Mouse (Mus musculus): ENCODE data around the gene Atp6v1b1.
A peak's percentile ranks its signal among the peaks of the same experiment; 100 is the strongest.

The Atp6v1b1 gene

DNA sequence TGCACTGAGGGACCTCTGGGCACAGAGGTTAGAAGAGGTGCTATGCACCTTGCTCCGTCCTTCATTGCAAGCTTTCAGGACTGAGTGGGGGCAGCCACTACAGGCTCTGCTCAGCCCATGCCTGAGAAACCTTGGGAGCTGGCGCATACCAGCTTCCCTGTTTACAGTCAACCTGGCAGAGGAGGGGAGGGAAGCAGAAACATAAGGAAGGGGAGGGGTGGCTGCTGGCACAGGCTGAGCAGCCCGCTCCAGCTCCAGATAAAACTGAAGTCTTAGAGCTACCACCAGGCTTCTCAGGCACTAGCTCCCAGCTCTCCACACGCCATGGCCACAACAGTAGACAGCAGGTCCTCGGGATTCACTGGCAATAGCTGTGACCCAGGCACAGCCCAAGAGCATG is at the start of gene Atp6v1b1:
Gene Atp6v1b1, plus strand, starts transcription at position 230 of the 400 bp plus-strand sequence.
- peak; percentile 23 to 47 for DNase-seq

DNA sequence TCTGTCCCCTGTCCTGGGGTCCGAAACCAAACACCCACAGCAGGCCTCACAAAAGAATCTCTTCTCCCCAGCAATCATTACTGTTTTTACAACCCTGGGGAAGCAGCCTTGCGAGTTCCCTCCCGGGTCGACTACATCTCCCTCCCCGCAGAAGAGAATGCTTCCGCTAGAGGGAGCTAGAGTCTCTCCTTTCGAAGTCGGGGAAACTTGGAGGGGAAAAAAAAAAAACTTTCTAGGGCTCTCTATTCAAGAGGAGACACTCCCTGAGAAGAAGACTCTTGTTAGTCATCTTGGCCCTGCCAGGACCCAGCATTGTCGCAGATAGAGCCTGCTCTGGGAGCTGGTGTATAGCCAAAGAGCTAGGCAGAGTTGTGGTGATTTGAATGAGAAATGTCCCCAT is 49.0 kb upstream of the Atp6v1b1 start:
- peak; percentile 58 to 73 for DNase-seq

DNA sequence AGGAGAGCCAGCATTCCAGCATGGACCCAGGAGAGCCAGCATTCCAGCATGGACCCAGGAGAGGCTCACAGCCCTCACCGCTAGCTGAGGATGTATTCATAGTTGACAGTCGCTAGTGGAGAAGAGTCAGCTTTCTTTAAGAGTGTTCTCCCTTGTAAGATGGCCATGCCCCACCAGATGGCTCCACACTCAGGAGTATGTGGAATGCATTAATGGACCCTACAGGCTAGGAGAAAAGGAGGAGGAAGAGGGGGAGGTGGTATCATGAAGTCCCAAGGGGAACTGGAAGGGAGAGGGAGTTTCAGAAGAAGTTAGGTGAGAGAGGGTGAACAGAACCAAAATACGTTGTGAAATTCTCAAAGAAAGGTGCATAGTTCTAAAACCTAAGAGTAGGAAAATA is 47.1 kb upstream of the Atp6v1b1 start:
- no peak for DNase-seq

DNA sequence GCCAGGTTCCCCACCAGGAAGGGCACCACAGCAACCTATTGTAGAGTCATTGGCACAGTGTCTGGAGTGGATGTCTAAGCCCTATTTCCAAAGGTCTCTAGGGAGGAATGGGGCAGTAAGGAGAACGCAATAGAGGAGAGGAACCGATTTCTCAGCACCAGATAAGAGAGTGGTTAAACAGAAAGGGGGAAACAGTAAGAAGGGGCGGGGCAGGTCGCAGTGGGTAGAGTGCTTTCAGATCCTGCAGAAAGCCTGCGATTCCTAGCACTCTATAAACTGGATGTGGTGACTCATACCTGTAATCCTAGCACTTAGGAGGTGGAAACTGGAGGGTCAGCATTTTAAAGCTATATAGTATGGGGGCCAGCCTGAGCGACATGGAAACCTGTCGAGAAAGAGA is 46.1 kb upstream of the Atp6v1b1 start:
- DNase-seq = no peak

DNA sequence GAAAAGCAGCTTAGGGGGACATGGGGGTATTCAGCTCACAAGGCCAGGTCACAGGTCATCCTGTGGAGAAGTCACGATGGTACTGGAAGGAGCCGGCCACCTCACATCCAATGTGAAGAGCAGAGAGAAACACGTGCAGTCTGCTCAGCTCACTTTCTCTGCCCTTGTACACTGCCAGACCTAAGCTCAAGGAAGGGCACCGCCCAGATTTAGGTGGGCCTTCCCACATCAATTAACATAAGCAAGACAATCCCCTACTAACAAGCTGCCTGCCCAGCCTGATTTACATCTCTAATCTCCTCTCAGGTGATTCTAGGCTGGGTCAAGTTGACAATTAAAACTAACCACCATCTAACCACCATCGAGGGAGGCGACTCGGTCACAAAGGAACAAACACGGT is 44.9 kb upstream of the Atp6v1b1 start:
- no peak for DNase-seq

DNA sequence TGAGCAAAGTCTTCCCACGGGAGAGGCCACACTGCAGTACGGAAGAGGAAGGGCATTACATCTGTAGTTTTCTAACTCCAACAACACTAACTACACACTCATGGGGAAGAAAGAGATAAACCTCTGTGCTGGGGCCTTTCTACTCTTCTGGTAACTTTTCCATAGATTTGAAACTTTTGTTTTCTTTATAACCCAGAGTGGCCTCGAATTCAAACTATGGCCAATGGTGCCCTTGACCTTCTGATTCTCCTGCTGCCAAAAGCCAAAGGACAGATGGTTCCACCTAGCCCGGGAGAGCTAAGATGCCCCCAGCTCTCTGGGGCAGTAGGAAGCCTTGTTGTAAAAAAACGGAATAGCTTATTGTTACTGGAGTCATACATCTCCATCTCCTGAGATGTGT is 42.8 kb upstream of the Atp6v1b1 start:
- no peak for DNase-seq

DNA sequence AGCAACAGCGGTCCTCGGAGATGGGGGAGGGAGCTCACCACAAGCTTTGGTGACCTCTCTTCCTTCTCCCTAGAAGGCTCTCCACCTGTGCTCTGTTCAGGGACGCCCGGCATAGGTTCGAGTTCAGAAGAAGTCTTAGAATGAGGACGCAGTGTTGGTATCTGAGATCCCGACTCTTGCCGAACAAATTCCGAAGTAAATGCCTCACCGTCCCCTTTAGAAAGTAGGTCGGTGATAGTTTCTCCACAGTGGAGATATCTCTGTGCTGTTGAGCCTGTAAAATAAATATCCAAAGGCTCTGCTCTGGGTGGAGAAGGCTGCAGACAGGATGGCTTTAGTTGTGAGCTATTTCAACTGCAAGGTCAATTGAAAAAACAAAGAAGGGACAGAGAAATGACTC is 41.8 kb upstream of the Atp6v1b1 start:
- DNase-seq = no peak

DNA sequence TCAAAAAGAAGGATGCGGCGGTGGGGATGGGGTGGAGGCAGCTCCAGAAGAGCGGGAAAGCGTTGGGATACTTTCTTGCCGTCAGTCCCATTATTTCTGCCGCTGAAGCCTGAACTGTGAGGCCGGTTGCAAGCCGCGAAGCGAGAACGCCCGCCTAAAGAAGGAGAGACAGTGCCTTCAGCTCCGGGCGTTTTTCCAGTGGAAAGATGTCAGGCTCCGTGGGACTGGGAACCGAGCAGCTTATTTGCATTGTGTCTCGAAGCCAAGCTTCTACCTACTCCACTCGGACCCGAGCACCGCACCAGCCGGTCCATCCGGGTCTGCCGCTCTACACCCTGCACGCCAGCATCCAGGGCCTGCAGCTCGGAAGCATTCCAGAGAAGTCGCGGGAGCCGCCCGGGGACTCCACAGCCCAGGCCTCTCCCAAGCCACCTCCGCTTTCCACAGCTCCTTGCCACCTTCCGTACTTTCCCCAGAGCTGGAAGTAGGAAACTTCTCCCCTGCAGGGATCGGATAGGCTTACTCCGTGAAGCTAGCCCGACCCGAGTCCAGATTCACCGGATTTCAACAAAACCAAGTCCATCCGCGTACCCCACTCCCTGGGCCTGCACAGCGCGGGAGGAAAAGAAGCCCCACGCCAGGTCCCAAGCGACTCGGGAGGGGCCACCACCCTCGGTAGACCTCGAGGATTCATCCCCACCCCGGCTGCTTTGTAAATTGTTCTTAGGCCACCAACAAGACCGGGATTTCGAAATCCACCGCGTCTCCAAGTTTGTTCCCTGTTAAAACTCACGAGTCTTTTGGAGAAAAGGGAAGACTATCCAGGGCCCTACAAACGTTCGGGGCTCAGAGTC is 40.4 kb upstream of the Atp6v1b1 start:
- peak; percentile 32 to 47 for DNase-seq

DNA sequence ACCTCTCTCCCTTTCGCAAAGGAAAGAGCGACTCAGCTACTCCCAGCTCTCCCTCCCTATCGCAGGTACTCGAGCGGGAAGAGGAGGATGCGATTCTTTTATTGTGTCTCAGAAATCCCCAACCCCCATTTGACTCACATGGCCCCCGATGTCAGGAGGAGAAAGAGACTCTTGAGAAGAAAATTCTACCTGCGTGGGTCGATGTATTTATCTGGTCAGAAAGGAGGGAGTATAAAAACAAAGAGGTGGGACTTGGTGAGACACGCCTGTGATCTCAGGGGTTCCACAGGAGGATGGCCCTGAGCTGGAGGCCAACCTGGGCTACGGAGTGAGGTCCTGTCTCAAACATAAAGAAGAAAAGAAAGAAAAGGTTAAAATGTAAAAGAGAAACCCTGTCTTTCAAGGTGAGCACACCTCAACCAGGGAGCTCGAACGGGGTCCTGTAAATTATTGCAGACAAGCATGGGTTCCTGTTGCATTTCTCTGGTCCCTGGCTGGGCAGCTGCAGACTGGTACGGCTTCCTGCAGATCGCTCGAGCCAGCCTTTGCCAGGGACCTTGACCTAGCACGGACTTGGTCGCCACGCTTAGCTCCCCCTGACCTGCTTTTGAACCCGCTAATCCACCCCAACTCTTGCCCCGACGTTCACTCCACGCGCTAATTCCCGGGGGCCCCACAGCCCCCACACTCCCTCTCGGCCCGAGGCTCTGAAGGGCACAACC is 39.6 kb upstream of the Atp6v1b1 start:
- peak in 1 of 2 experiments; percentile 29 for DNase-seq

DNA sequence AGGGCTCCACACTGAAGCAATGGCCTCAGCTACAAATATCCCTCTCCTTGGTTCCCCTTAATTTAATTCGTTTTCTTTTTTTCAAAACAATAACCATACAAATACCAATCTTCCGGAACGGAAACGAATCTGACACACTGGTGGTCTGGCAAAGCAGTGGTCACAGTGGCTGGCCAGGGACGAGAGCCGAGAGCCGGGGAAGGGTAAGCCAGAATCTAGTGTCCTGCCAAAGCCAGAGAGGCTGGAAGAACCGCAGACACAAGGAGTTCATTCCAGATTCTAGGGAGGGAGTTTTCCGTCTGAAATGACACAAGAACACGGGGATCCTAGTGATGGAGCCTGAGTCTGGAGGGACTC is 39.1 kb upstream of the Atp6v1b1 start:
- peak in 1 of 2 experiments; percentile 27 for DNase-seq

DNA sequence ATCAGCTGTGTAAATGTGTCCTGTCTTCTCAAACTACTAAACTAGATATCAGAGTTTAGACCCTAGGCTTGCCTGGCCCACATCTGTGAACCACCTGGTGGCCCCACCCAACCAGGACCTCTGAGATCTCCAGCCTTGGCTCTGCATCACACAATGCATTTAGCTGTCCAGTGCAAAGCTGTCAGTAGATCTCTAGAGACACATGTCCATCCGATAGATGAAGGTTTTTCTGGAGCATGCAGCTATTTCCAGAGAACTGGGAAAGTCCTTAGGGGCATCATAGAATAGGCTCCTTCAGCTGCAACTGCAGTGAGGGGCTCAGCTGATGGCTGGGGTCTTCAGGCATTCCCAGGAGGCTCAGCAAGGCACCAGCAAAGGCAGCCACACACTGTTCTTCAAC is 38.5 kb upstream of the Atp6v1b1 start:
- DNase-seq = no peak

DNA sequence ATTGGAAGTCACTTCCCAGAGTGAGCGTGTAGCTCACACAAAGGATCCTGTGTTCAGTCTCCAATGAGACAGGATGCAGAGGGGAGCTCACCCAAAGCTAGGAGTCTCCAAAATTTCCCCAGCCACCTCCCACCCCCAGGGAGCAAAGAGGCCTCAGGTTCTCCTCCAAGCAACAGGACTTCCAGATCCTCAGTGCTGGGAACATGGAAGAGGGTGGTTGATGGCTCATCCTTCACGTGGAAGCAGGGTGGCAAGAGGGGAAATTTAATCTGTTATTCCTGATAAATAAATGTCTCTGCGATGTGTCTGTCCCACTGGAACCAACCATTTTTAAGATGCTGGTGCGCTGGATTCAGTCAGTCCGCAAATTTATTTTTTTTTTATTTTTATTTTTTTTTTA is 38.1 kb upstream of the Atp6v1b1 start:
- DNase-seq = no peak

DNA sequence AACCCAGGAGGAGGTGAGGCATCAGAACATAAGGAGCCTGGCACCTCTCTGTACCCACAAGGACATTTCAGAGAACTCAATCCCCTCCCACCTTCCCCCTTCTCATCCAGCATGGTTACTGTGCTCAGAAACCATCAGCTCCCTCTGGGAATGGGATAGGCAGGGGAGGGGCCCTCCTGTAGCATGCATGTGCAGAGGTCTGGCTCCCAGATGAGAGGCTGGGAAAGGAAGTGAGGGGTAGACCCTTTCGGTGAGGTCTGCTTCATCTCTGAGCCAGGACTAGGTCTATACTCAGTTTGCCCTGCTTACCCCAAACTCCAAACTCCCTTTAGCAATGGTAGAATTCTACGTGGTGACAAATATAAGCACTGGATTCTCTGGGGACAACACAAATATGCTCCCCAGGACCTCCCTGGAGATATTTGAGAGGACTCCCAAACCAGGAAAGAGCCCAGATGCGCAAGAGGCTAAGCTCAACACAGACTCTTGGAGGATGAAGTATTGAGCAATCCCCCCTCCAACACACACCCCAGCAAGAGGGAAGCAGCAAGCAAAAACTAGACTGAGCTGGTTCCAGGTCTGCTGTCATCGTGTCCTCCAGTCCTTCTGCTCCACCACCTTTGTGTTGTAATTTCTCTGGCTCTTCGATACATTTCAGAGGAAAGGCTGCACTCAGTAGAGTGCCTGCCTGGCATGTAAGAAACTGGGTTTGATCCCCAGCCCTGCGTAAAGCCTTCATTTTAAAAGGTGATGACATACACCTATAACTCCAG is 34.9 kb upstream of the Atp6v1b1 start:
- no peak for DNase-seq

DNA sequence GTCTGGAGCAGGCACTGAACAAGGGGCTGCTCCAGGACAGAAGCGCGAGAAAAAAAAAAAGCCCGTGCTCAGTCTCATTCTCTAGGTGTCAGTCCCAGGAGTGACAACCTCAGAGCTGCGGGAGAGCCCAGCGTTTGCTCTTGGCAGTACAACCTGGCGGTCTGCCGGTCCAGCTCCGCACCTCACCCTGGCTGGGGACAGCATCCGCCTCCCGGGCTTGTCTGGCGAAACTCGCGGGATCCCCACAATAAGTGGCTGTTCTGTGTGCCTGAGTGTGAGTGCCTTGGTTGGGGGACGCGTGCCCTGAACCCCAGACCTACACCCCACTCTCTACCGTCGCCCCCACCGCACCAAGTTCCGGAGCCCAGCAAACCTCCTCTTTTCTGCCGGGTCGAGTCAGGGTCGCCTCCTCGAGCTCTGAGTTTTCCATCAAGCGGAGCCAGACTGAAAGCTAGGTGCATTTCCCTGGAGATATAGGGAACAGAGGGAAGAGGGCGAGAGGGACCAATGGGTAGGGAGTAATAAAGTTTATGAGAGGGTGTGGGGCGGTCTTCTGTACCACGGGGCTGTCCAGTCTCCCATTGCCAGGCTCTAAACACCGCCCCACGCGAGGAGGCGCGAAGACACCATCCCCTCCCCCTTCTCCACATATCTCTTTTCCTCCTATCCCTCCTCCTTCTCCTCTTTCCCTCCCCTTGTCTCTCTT is 32.3 kb upstream of the Atp6v1b1 start:
- peak in 1 of 2 experiments; percentile 27 for DNase-seq

DNA sequence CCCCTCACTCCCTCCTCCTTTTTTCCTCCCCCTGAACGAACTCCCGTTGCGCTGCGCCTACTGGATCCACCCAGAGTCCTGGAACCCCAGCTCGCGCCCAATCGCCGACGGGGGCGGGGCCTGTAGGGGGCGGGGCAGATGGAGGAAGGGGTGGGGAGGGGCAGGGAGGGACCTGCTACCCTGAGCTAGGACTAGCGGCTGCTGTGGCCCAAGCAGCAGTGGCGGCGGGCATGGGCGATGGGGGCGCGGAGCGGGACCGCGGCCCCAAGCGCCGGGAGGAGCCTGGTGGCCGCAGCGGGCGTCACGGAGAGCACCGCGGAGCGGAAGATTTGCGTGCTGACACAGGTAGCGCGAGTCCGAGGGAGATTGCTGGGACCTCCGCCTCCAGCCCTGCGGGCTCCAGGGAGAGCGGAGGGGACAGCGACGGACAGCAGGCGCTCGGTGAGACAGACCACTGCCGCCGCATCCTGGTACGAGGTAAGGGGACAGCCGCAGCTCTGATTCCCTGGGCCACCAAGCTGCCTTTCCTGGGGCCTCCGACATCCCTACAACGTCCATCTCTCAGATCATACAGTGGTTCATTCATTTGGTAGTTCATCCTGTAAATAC is 31.6 kb upstream of the Atp6v1b1 start, which contains the start of gene Vax2:
Gene Vax2, plus strand, starts transcription at position 198 of the 609 bp plus-strand sequence.
- DNase-seq = peak; percentile 84 to 88

DNA sequence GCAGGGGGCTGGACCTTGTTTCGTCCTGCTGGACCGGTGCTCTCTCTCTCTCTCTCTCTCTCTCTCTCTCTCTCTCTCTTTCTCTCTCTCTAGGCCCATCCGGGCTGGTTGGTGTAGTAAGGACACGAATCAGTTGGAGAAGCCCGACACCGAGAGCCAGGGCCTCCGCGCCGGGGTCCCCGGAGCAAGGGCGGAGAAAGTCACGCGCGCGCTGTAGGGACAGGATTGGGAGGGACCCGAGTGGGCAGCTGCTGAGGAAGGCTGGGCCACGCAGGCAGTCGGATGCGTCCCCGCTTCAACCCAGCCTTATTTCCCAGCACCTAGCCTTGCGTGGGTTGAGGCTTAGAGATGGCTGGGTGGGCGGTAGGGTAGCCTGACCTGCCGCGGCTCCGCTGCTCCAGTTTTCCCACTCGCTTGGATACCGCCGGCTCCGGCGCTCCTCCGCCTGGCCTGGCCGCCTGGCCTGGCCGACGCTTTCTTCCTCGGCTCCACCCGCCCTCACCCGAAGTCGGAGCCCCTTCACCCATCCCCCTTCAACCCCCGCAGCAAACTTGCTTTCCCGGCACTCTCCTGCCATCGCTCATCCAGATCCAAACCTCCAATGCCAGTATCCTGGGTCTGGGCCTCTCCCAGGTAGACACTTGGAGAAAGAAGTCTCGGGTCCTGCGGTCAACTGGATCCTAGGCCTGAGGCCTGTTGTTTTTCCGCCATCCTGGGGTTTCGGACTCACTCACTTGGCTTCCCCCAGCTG is 30.9 kb upstream of the Atp6v1b1 start:
- peak in 1 of 2 experiments; percentile 18 for DNase-seq

DNA sequence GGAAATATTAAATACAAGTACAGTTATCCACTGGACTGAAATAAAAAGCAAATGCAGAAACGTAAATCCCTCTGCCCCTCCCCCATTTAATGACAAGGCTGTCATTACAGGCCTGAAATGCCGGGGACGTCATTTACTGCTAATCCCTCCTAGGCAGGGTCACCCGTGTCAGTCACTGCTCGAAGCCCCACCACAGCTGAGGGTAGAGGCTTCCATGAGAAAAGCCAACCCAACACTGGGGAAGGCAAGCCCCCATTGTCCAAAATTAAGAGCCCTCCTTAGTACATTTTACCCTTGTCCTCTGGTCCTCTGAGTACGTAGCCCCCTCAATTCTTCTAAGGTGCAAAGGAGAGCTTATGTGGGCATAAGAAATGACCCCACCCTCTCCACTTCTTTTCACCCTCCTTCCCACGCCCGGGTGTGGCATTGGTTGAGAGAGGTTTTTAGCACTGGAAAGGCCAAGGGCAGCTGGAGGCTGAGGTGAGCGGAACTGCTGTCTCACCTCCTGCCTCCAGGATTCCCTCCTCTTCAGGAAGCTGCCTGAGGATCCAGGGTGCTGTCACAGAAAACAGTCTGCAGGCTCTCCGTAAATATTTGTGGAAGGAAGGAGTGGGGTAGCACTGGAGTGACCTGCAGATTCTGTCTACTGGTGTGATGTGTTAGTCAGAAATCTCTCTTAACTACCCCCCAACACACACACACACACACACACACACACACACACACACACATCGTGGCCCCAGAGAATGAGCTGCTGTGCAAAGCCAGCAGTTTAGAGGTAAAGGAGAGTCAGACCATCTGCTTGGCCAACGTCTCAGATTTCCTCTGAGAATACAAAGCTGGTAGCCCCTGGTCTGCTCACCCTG is 29.3 kb upstream of the Atp6v1b1 start:
- no peak for DNase-seq

DNA sequence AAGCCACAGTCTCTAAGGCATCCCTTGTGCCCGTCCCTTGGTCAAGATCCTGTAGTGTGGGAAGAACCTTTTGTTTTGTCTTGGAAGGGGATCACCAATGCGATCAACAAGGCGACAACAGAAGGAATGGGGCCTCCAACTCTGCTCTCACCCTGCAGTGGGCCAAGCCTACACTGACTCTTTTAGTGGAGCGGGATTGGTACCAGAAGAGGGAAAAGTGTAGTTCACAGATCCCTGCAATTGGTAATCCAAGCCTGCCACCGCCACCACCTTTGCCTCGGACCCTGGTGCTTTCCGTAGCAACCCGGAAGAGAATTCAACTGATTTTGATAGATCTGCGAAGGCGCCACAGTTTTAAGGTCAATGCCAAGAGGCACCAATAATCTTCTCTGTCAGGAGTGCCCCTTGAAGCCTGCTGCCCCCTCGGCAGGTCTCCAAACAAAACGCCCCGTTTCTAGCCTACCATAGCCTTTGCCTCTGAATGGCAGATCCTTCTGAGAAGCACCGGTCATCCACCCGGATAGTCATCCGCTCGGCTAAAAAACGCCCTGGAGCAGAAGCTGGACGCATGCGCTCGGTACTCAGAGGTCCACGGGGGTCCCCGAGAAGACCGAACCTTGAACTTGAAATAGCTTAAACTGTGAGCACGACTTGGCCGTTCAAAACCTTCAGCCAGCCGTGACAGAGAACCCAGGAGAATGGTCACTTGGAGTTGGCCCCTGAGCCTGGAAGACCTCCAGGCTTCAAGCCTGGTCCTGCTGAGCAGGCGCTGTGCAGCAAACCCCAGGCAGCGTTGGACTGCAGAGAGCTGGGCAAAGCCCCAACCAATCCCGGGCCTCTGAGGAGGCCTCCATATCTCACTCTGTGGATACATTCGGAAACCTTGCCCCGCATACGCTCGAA is 28.3 kb upstream of the Atp6v1b1 start:
- DNase-seq = peak; percentile 44 to 54

Data from kidney, postnatal 4 days (tissue).